Mouse (Mus musculus): ENCODE measurements around the gene Dync1h1.
"Not testable (repeated sequence)": the region's sequence is repeated elsewhere in the genome, so short reads cannot be mapped to it uniquely, and the experiment has no call there.

The Dync1h1 gene

GRCm38 (mm10) chr12:110606161-110606560, 4.9 kb downstream of the Dync1h1 start:
- in situ Hi-C loops (cut with MboI, MseI): loop anchor here (5.0 kb wide), 1 partner anchor 236 kb away; the partner anchor contains the start of gene Mok

- in situ Hi-C loops (cut with MboI, MseI): loop anchor here (5.0 kb wide), 1 partner anchor 236 kb away; the partner anchor contains the start of gene Mok
These were observed 5.4 kb downstream of the Dync1h1 start for GRCm38 (mm10) chr12:110606676-110607075.

GRCm38 (mm10) chr12:110608460-110609152, 7.4 kb downstream of the Dync1h1 start:
- in situ Hi-C loops (cut with MboI, MseI): loop anchor here (5.0 kb wide), 1 partner anchor 234 kb away; the partner anchor contains the start of gene Mok

GRCm38 (mm10) chr12:110609153-110609497, 7.9 kb downstream of the Dync1h1 start:
- in situ Hi-C loops (cut with MboI, MseI): loop anchor here (5.0 kb wide), 1 partner anchor 233 kb away; the partner anchor contains the start of gene Mok

GRCm38 (mm10) chr12:110610713-110611112, 9.5 kb downstream of the Dync1h1 start:
- in situ Hi-C loops (cut with MboI, MseI): no loop called here

DNA sequence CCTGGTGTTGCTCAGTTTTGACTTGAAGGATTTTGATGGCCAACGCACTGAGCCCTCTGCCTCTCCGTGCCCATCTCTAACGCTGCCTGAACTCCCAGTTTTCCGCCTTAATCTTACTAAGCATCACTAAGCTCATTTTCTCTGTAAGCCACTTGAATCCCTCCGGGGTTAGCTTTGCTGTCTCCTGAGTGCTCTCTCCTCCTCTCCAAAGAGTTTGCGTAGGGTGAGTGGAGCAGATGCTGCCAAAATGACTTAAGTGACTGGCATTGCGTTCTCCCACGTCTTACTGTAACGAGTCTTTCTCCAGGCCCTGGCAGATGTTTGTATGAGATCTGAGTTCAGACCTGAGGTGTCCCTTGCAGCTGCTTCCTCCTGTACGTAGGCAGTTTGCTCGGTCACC, 28.8 kb downstream of the Dync1h1 start:
- in situ Hi-C loops (cut with MboI, MseI): no loop called here

GRCm38 (mm10) chr12:110636293-110636692, 35.0 kb downstream of the Dync1h1 start:
- in situ Hi-C loops (cut with MboI, MseI): no loop called here

DNA sequence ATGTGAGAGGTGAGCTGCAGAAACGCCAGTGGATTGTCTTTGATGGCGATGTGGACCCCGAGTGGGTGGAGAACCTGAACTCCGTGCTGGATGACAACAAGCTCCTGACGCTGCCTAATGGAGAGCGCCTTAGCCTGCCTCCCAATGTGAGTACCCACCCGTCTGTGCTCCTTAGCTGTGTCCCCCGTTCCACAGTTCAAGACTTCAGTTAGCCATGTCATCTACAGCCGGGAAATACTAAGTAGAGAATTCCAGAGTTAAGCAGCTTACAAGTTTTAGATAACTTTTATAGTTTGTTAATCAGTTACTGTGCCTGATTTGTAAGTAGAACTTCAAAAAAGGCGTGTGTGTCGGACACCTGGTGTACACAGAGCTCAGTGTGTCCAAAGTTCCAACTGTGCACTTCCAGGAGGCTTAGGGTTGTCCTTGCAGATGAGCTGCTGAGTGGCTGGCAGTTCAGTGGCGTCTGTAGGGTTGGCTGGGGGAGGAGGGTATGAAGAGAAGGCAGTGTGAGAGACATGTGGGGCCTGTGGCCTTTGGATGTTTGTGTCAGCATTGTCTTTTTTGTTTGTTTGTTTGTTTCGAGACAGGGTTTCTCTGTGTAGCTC, 36.4 kb downstream of the Dync1h1 start:
- in situ Hi-C loops (cut with MboI, MseI): no loop called here

DNA sequence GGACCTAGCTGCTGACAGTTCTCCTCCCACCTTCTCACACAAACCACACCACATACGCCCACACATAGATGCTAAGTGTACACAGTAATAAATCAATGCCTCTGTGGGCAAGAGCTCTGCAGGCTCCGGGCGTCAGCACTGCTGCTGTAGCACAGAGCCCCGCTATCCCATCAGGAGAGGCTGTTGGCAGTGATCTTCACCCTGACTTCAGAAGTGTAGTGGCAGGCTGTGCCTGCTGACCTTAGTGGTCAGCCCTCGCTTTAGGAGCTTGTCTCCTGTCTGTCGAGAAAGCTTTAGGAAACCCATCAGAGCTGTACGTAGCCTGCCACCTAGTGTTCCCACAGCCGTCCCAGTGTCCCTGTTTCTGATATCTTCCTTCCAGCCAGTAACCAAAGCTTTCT, 49.0 kb downstream of the Dync1h1 start:
- in situ Hi-C loops (cut with MboI, MseI): no loop called here

DNA sequence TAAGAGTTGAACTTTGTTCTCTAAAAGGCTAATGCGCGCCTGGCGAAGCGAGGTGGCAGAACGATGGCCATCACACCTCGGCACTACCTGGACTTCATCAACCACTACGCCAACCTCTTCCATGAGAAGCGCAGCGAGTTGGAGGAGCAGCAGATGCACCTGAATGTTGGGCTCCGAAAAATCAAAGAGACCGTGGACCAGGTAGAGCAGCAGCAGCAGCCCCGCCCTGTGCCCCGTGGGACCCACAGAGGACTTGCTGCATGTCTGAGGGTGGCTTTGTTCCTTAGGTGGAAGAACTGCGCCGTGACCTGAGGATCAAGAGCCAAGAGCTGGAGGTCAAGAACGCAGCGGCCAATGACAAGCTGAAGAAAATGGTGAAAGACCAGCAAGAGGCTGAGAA, 50.2 kb downstream of the Dync1h1 start:
- in situ Hi-C loops (cut with MboI, MseI): no loop called here

- in situ Hi-C loops (cut with MboI, MseI): loop anchor here (10.0 kb wide), 1 partner anchor 237 kb away; no protein-coding TSS in a partner anchor
These were observed 60.5 kb downstream of the Dync1h1 start for GRCm38 (mm10) chr12:110661746-110662145.

- in situ Hi-C loops (cut with MboI, MseI): loop anchor here (10.0 kb wide), 1 partner anchor 243 kb away; no protein-coding TSS in a partner anchor
These were observed 66.3 kb downstream of the Dync1h1 start for GRCm38 (mm10) chr12:110667466-110668077.

DNA sequence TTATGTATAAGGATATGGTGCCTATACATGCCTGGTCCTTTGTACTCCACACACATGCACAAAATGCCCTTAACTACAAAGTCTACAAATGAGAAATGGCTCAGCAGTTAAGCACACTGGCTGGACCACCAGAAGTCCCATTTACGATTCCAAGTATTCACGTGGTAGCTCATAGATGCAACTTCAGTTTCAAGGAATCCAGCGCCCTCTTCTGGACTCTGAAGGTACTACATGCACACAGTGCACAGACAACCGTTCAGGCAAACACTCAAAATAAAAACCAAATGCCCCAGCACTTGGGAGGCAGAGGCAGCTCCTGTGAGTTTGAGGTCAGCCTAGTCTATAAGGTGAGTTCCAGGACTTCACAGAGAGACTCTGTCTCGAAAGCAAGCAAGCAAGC, 73.0 kb downstream of the Dync1h1 start:
- in situ Hi-C loops (cut with MboI, MseI): no loop called here

DNA sequence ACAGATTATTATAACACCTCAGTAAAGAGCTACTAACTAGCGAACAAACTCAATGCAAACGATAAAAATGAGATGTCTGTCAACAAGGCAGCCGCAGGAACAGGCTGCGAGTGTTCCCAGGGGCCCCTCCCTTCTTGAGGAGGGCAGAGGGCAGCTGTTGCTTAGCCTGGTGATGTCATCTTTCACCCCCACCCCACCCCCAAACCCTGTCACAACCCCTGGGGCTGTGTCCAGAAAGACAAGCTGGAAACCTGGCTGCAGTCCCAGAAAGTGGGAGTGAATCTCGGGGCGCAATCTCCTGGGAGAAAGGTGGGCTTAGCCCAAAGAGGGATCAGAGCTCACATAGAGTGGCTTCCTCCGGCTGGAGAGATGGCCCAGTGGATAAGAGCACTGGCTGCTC, 79.9 kb downstream of the Dync1h1 start:
- in situ Hi-C loops (cut with MboI, MseI): no loop called here

DNA sequence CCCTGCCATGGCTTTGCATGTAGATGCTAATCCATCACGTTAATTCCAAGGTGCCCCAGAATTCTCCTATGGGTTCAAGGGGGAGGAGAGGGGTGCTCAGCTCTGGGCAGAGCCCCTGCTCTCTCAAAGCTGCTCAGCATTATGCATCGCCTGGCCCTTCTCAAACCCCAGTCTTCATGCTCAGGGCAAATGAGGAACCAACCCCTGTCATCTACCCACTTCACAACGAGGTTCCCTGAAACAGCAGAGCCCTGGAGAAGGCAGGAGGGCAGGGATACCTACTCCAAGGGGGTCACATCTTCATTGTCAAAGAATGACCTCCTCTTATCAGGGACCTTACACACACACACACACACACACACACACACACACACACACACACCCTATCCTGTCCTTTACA, 80.6 kb downstream of the Dync1h1 start:
- in situ Hi-C loops (cut with MboI, MseI): no loop called here

DNA sequence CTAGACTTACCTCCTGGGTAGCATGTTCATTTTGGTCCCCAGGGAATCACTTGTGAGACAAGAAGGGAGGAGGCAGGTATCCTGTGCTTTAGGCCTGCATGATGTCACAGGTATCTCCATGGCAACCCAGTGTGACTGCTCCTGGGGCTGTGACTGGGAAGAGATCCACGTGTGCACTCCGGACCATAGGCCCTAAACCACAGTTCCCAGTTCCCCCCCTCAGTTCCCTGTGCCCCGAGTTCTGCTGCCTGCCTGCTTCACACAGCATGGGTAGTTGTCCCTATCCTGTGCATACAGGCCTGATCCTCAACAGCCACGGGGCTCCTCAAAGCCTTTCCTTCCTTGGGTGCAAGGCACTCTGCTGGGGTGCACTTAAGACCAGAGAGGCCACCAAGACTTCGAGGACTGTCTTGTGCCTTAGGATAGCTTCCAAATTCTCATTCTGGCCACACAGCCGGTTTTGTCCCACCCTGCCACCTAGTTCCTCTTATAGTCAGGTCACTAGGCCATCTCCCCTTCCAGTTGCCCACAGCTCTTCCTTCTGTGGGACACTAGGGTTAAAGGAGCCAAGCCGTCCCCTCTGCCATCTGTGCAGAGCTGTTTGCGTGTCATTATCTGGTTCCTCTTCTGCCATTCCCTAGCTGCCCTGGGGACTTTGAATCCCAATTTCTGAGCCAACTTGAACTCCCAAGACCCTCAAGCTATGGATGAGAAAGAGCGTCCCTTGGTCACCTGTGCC, 81.5 kb downstream of the Dync1h1 start, which contains the start of gene 1700001K19Rik:
Gene 1700001K19Rik (minus strand): TSS at position 59 of the 739 bp plus-strand sequence.
- in situ Hi-C loops (cut with MboI, MseI): no loop called here

GRCm38 (mm10) chr12:110683580-110683979, 82.3 kb downstream of the Dync1h1 start:
- in situ Hi-C loops (cut with MboI, MseI): no loop called here

GRCm38 (mm10) chr12:110687894-110688734, 86.9 kb downstream of the Dync1h1 start:
- in situ Hi-C loops (cut with MboI, MseI): no loop called here

- in situ Hi-C loops (cut with MboI, MseI): not testable (repeated sequence)
These were observed 87.7 kb downstream of the Dync1h1 start for GRCm38 (mm10) chr12:110688921-110689320.

- in situ Hi-C loops (cut with MboI, MseI): no loop called here
These were observed 88.8 kb downstream of the Dync1h1 start for GRCm38 (mm10) chr12:110689919-110690643.

All from regulatory T cell (primary cell).